Mouse (Mus musculus): ENCODE results near the gene Tlcd1. TPM values are rescaled to one million over a fixed set of nuclear protein-coding genes. Genes with fewer than 3 reads are reported as not detected.

Gene Tlcd1
- total and polyA plus RNA-seq, 2 experiments = 50.7 to 61.5 TPM

DNA sequence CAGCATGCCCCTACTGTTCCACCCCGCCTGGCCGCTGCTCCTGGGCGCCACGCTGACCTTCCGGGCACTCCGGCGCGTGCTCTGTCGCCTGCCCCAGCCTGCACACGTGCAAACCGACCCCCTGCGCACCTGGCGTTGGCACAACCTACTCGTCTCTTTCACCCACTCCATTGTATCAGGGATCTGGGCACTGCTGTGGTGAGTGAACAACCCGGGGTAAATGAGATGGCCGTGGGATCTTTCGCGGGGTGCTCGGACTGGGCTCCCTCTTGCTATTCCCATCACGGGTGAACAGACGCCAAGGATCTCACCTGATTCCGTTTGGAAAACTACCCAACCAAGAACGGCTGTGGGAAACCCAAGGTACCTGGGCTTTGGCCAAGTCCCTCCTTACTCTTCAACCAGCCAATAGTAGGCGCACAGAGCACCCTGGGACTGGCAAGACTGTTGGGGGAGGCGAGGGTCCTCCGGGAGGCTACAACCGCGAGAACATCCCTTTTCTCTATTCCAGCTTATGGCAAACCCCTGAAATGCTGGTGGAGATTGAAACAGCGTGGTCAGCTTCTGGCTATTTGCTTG is 2.4 kb downstream of the Tlcd1 start:
- peak overlapping the region; percentile 93 for H3K9ac ChIP-seq (ENCODE audit: low read depth, low read length)
- no peaks in the 10 kb centered on the region for H3K27me3 ChIP-seq (ENCODE audit: control insufficient read depth, insufficient read depth, low read length)
- peak; percentile 86 for DNase-seq (ENCODE audit: extremely low read depth, low read depth, low spot score)
- H3K79me2 ChIP-seq (ENCODE audit: control insufficient read depth, insufficient read depth, low read length) = peaks cover 5% of the 10 kb centered on the region; the same call in 1 of the 2 replicates
- 5% methylated on average over 29 of the region's 29 CpGs for WGBS
- peaks cover 11% of the 10 kb centered on the region for H3K4me1 ChIP-seq (ENCODE audit: control insufficient read depth, insufficient read depth, low read length)
- peak overlapping the region; percentile 93 for H3K27ac ChIP-seq (replicated peaks; ENCODE audit: insufficient read depth, low read depth, low read length)
- TF ChIP-seq POLR2A (IDR thresholded peaks at IDR 0.05; ENCODE audit: extremely low read depth, insufficient read depth, low read length) (no peak), CTCF (IDR thresholded peaks at IDR 0.05; ENCODE audit: low read depth, low read length) (no peak)
- H3K4me3 ChIP-seq (ENCODE audit: insufficient read depth, low read depth, low read length) = peak overlapping the region; percentile 81
- H3K36me3 ChIP-seq (ENCODE audit: control insufficient read depth, insufficient read depth, low read length) = peaks cover 19% of the 10 kb centered on the region

- Histone ChIP-seq H3K27ac (replicated peaks; ENCODE audit: insufficient read depth, low read depth, low read length) (peak overlapping the region; percentile 93), H3K36me3 (ENCODE audit: control insufficient read depth, insufficient read depth, low read length) (peaks cover 19% of the 10 kb centered on the region), H3K4me3 (ENCODE audit: insufficient read depth, low read depth, low read length) (peak overlapping the region; percentile 81), H3K9ac (ENCODE audit: low read depth, low read length) (peak overlapping the region; percentile 93; the same call in 1 of the 2 replicates), H3K27me3 (ENCODE audit: control insufficient read depth, insufficient read depth, low read length) (no peaks in the 10 kb centered on the region), H3K79me2 (ENCODE audit: control insufficient read depth, insufficient read depth, low read length) (peaks cover 5% of the 10 kb centered on the region; the same call in 1 of the 2 replicates), H3K4me1 (ENCODE audit: control insufficient read depth, insufficient read depth, low read length) (peaks cover 9% of the 10 kb centered on the region)
- no peak for DNase-seq (ENCODE audit: extremely low read depth, low read depth, low spot score)
- TF ChIP-seq POLR2A (IDR thresholded peaks at IDR 0.05; ENCODE audit: extremely low read depth, insufficient read depth, low read length) (no peak), CTCF (IDR thresholded peaks at IDR 0.05; ENCODE audit: low read depth, low read length) (no peak)
- WGBS = 32% methylated on average over 8 of the region's 8 CpGs
Observed at GRCm38 (mm10) chr11:78179438-78179999, 3.0 kb downstream of the Tlcd1 start.

- TF ChIP-seq CTCF (IDR thresholded peaks at IDR 0.05; ENCODE audit: low read depth, low read length) = no peak
- no peak for TF ChIP-seq POLR2A (IDR thresholded peaks at IDR 0.05; ENCODE audit: extremely low read depth, insufficient read depth, low read length)
- H3K4me3 ChIP-seq (ENCODE audit: insufficient read depth, low read depth, low read length) = no peak overlapping the region
- no peak overlapping the region for H3K9ac ChIP-seq (ENCODE audit: low read depth, low read length)
- H3K4me1 ChIP-seq (ENCODE audit: control insufficient read depth, insufficient read depth, low read length) = peaks cover 7% of the 10 kb centered on the region
- DNase-seq (ENCODE audit: extremely low read depth, low read depth, low spot score) = no peak
- peaks cover 19% of the 10 kb centered on the region for H3K36me3 ChIP-seq (ENCODE audit: control insufficient read depth, insufficient read depth, low read length)
- no peak overlapping the region for H3K27ac ChIP-seq (replicated peaks; ENCODE audit: insufficient read depth, low read depth, low read length)
- peaks cover 5% of the 10 kb centered on the region; the same call in 1 of the 2 replicates for H3K79me2 ChIP-seq (ENCODE audit: control insufficient read depth, insufficient read depth, low read length)
- no peaks in the 10 kb centered on the region for H3K27me3 ChIP-seq (ENCODE audit: control insufficient read depth, insufficient read depth, low read length)
- WGBS = 70% methylated on average over 6 of the region's 6 CpGs
Observed at GRCm38 (mm10) chr11:78180081-78180761, 3.7 kb downstream of the Tlcd1 start.

- H3K27ac ChIP-seq (replicated peaks; ENCODE audit: insufficient read depth, low read depth, low read length) = no peak overlapping the region
- 22% methylated on average over 2 of the region's 2 CpGs for WGBS
- H3K4me3 ChIP-seq (ENCODE audit: insufficient read depth, low read depth, low read length) = no peak overlapping the region
- peaks cover 5% of the 10 kb centered on the region; the same call in 1 of the 2 replicates for H3K79me2 ChIP-seq (ENCODE audit: control insufficient read depth, insufficient read depth, low read length)
- H3K36me3 ChIP-seq (ENCODE audit: control insufficient read depth, insufficient read depth, low read length) = peaks cover 19% of the 10 kb centered on the region
- peak overlapping the region; percentile 30; the same call in 1 of the 2 replicates for H3K9ac ChIP-seq (ENCODE audit: low read depth, low read length)
- DNase-seq (ENCODE audit: extremely low read depth, low read depth, low spot score) = peak; percentile 18
- peaks cover 5% of the 10 kb centered on the region for H3K4me1 ChIP-seq (ENCODE audit: control insufficient read depth, insufficient read depth, low read length)
- H3K27me3 ChIP-seq (ENCODE audit: control insufficient read depth, insufficient read depth, low read length) = no peaks in the 10 kb centered on the region
- TF ChIP-seq POLR2A (IDR thresholded peaks at IDR 0.05; ENCODE audit: extremely low read depth, insufficient read depth, low read length) = no peak
- TF ChIP-seq CTCF (IDR thresholded peaks at IDR 0.05; ENCODE audit: low read depth, low read length) = no peak
Observed at GRCm38 (mm10) chr11:78181830-78182357, 5.4 kb downstream of the Tlcd1 start.

DNA sequence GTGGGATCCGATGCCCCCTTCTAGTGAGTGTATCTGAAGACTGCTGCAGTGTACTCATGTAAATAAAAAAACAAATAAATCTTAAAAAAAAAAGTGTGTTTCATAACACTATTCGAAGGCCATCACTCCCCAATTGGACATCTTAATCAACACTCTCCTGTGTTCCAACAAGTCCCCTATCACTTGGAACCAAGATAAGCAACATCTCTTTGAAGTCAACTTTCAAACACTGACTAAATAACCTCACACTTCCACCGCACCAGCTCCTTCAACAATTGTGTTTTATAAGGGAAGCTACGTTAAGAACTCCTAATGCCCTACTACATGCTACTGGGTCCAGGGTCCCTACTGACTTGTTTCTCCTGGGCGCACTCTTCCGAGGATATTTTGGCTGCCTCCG is 5.9 kb downstream of the Tlcd1 start:
- WGBS = 4% methylated on average over 7 of the region's 7 CpGs
- DNase-seq (ENCODE audit: extremely low read depth, low read depth, low spot score) = peak; percentile 23
- TF ChIP-seq CTCF (IDR thresholded peaks at IDR 0.05; ENCODE audit: low read depth, low read length) = no peak
- TF ChIP-seq POLR2A (IDR thresholded peaks at IDR 0.05; ENCODE audit: extremely low read depth, insufficient read depth, low read length) = no peak
- Histone ChIP-seq H3K4me1 (ENCODE audit: control insufficient read depth, insufficient read depth, low read length) (peaks cover 5% of the 10 kb centered on the region), H3K27ac (replicated peaks; ENCODE audit: insufficient read depth, low read depth, low read length) (peak overlapping the region; percentile 54; the same call in 1 of the 2 replicates), H3K79me2 (ENCODE audit: control insufficient read depth, insufficient read depth, low read length) (peaks cover 5% of the 10 kb centered on the region; the same call in 1 of the 2 replicates), H3K27me3 (ENCODE audit: control insufficient read depth, insufficient read depth, low read length) (no peaks in the 10 kb centered on the region), H3K4me3 (ENCODE audit: insufficient read depth, low read depth, low read length) (peak overlapping the region; percentile 73), H3K36me3 (ENCODE audit: control insufficient read depth, insufficient read depth, low read length) (peaks cover 19% of the 10 kb centered on the region), H3K9ac (ENCODE audit: low read depth, low read length) (peak overlapping the region; percentile 87)
